Mouse (Mus musculus) CD4-positive, CD25-positive, alpha-beta regulatory T cell, adult 4 months (primary cell): ENCODE data around the gene Il11. TPM values are rescaled to one million over a fixed set of nuclear protein-coding genes. Genes with fewer than 3 reads are reported as not detected.
A peak's percentile ranks its signal among the peaks of the same experiment; 100 is the strongest.

Experiments used
- ATAC-seq: one replicate; pipeline ENCODE4 v1.8.0; 2017
- polyA plus RNA-seq, 2 experiments: library from polyadenylated mRNA; unstranded; fragments of 100-300 nt; shearing (Covaris generic); gene quantifications; one replicate each; pipeline ENCODE4 v1.2.1; 2017

Gene Il11
- polyA plus RNA-seq, 2 experiments from 2014 or later: 0.16 TPM; not detected in 1

- no peak for ATAC-seq
These were observed 6.1 kb upstream of the Il11 start for GRCm38 (mm10) chr7:4788499-4789435.

GRCm38 (mm10) chr7:4783667-4784268 is 1.1 kb upstream of the Il11 start:
- no peak for ATAC-seq

GRCm38 (mm10) chr7:4782130-4782529 is 529 bp downstream of the Il11 start:
- ATAC-seq: no peak

- ATAC-seq: no peak
These were observed 2.7 kb downstream of the Il11 start for GRCm38 (mm10) chr7:4779921-4780320.

GRCm38 (mm10) chr7:4777851-4778637 is 4.6 kb downstream of the Il11 start:
- no peak for ATAC-seq

- ATAC-seq: peak; percentile 62
These were observed 5.5 kb downstream of the Il11 start for GRCm38 (mm10) chr7:4776861-4777830.

GRCm38 (mm10) chr7:4776131-4776530 is 6.5 kb downstream of the Il11 start:
- ATAC-seq: no peak

GRCm38 (mm10) chr7:4771202-4771601 is 11.5 kb downstream of the Il11 start, which contains the start of gene Fam71e2:
Gene Fam71e2, minus strand, starts transcription at chr7:4771302.
- no peak for ATAC-seq

GRCm38 (mm10) chr7:4764946-4765710 is 17.5 kb downstream of the Il11 start:
- ATAC-seq: no peak

- ATAC-seq: no peak
These were observed 23.0 kb downstream of the Il11 start for GRCm38 (mm10) chr7:4759670-4760069.

- peak; percentile 71 for ATAC-seq
These were observed 29.7 kb downstream of the Il11 start, which contains the start of gene Cox6b2 for GRCm38 (mm10) chr7:4752821-4753570. Gene Cox6b2, minus strand, starts transcription at chr7:4753094.

- ATAC-seq: peak; percentile 22
These were observed 30.5 kb downstream of the Il11 start for GRCm38 (mm10) chr7:4751971-4752820.

- no peak for ATAC-seq
These were observed 33.5 kb downstream of the Il11 start for GRCm38 (mm10) chr7:4749169-4749568.

GRCm38 (mm10) chr7:4748321-4748720 is 34.3 kb downstream of the Il11 start:
- ATAC-seq: no peak

GRCm38 (mm10) chr7:4747156-4747899 is 35.3 kb downstream of the Il11 start:
- no peak for ATAC-seq

GRCm38 (mm10) chr7:4746326-4746980 is 36.2 kb downstream of the Il11 start:
- ATAC-seq: no peak

- ATAC-seq: no peak
These were observed 37.8 kb downstream of the Il11 start for GRCm38 (mm10) chr7:4744886-4745285.

- no peak for ATAC-seq
These were observed 39.3 kb downstream of the Il11 start for GRCm38 (mm10) chr7:4743354-4743753.
